Mouse (Mus musculus) kidney, embryonic 16.5 days (tissue): ENCODE results near the gene Mapkap1. TPM values are rescaled to one million over a fixed set of nuclear protein-coding genes. Genes with fewer than 3 reads are reported as not detected.

Experiments used
- ATAC-seq: fragments of 200-750 bp; cut with Nextera tagmentation; 2 replicates; pipeline ENCODE4 v1.8.0; 2017; ENCODE audit warnings: moderate TSS enrichment; ENCODE audit not compliant: low FRiP score, low TSS enrichment
- H3K27ac ChIP-seq: fragments of 300-500 bp; sonication (generic); 2 replicates; pipeline ENCODE4 v1.5.1; 2014; ENCODE audit warnings: low read length
- H3K27me3 ChIP-seq: fragments of 300-500 bp; sonication (generic); 2 replicates; pipeline ENCODE4 v1.6.1; 2014; ENCODE audit warnings: low read length, control low read depth, mixed read lengths; ENCODE audit not compliant: insufficient read depth
- H3K36me3 ChIP-seq: fragments of 300-500 bp; sonication (generic); 2 replicates; pipeline ENCODE4 v1.6.1; 2014; ENCODE audit warnings: low read length, control low read depth, mixed read lengths; ENCODE audit not compliant: insufficient read depth
- H3K4me1 ChIP-seq: fragments of 300-500 bp; sonication (generic); 2 replicates; pipeline ENCODE4 v1.6.1; 2014; ENCODE audit warnings: low read length, control low read depth, mixed read lengths; ENCODE audit not compliant: insufficient read depth
- H3K4me2 ChIP-seq: fragments of 300-500 bp; sonication (generic); replicated peaks from 2 replicates; pipeline ENCODE4 v1.6.1; 2014; ENCODE audit warnings: low read depth, low read length
- H3K4me3 ChIP-seq: fragments of 300-500 bp; sonication (generic); 2 replicates; pipeline ENCODE4 v1.5.1; 2014; ENCODE audit warnings: mild to moderate bottlenecking, low read length
- H3K9ac ChIP-seq: fragments of 300-500 bp; sonication (generic); replicated peaks from 2 replicates; pipeline ENCODE4 v1.6.1; 2014; ENCODE audit warnings: low read length
- H3K9me3 ChIP-seq: fragments of 300-500 bp; sonication (generic); 2 replicates; pipeline ENCODE4 v1.6.1; 2016; ENCODE audit warnings: low read length, control low read depth
- WGBS: fragments of 180-500 bp; shearing (Covaris S2); extraction: QIAGEN DNeasy Blood & Tissue Kit; methylation state at CpG from one replicate; pipeline ENCODE4 v1.1.7; 2014; 5-methylcytosine and 5-hydroxymethylcytosine counted together
- polyA plus RNA-seq: library from polyadenylated mRNA; unstranded; fragments of >200 nt; fragmentation: Nextera tagmentation; extraction: Ambion mirVana; gene quantifications from 2 replicates; pipeline ENCODE4 v1.2.1, GENCODE M21; 2015

The Mapkap1 gene
- polyA plus RNA-seq, 1 experiment from 2014 or later = 91.2 TPM

DNA sequence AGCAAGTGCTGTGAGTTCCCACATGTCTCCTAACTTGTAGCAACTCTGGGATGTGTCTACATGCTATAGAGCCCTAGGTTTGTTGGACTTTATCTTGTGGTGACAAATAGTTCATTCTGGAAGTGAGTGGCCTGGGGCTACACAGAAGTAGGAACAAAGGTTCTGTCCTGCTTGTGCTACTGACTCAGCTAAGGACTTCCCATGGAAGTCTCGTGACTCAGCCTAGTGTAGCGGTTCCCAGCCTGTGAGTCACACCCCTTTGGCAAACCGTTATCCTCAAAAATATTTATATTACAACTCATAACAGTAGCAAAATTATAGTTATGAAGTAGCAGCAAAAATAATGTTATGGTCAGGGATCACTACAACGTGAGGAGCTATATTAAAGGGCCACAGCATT is 202.9 kb downstream of the Mapkap1 start:
- Histone ChIP-seq H3K36me3 (0 out of 2 replicates have a peak, but pooled peaks cover 9% of the 10 kb centered on the region), H3K27ac (no peak overlapping the region), H3K9ac (no peak overlapping the region), H3K9me3 (no peaks in the 10 kb centered on the region), H3K4me3 (no peak overlapping the region), H3K27me3 (no peaks in the 10 kb centered on the region), H3K4me1 (no peaks in the 10 kb centered on the region), H3K4me2 (no peak overlapping the region)
- ATAC-seq = no peak
- 89% methylated on average over 4 of the region's 4 CpGs for WGBS

GRCm38 (mm10) chr2:34620778-34621415 is 214.3 kb downstream of the Mapkap1 start:
- Histone ChIP-seq H3K36me3 (peaks cover 11% of the 10 kb centered on the region; the same call in 1 of the 2 replicates), H3K9me3 (no peaks in the 10 kb centered on the region), H3K4me2 (no peak overlapping the region), H3K4me1 (peaks cover 3% of the 10 kb centered on the region; the same call in 1 of the 2 replicates), H3K27ac (no peak overlapping the region), H3K27me3 (no peaks in the 10 kb centered on the region), H3K9ac (no peak overlapping the region), H3K4me3 (no peak overlapping the region)
- no peak for ATAC-seq
- 38% methylated on average over 10 of the region's 10 CpGs for WGBS

GRCm38 (mm10) chr2:34621485-34621884 is 214.9 kb downstream of the Mapkap1 start:
- peaks cover 3% of the 10 kb centered on the region; the same call in 1 of the 2 replicates for H3K4me1 ChIP-seq
- 72% methylated on average over 8 of the region's 8 CpGs for WGBS
- H3K9me3 ChIP-seq = no peaks in the 10 kb centered on the region
- ATAC-seq = no peak
- H3K4me3 ChIP-seq = no peak overlapping the region
- H3K9ac ChIP-seq = no peak overlapping the region
- no peaks in the 10 kb centered on the region for H3K27me3 ChIP-seq
- no peak overlapping the region for H3K27ac ChIP-seq
- no peak overlapping the region for H3K4me2 ChIP-seq
- H3K36me3 ChIP-seq = peaks cover 12% of the 10 kb centered on the region; the same call in 1 of the 2 replicates

- no peak for ATAC-seq
- no peak overlapping the region for H3K27ac ChIP-seq
- no peak overlapping the region for H3K9ac ChIP-seq
- peaks cover 12% of the 10 kb centered on the region for H3K4me1 ChIP-seq
- WGBS = 57% methylated on average over 11 of the region's 11 CpGs
- no peak overlapping the region for H3K4me2 ChIP-seq
- no peak overlapping the region for H3K4me3 ChIP-seq
- no peaks in the 10 kb centered on the region for H3K9me3 ChIP-seq
- H3K36me3 ChIP-seq = peaks cover 12% of the 10 kb centered on the region; the same call in 1 of the 2 replicates
- no peaks in the 10 kb centered on the region for H3K27me3 ChIP-seq
Measured at GRCm38 (mm10) chr2:34622518-34622917, 215.9 kb downstream of the Mapkap1 start.

DNA sequence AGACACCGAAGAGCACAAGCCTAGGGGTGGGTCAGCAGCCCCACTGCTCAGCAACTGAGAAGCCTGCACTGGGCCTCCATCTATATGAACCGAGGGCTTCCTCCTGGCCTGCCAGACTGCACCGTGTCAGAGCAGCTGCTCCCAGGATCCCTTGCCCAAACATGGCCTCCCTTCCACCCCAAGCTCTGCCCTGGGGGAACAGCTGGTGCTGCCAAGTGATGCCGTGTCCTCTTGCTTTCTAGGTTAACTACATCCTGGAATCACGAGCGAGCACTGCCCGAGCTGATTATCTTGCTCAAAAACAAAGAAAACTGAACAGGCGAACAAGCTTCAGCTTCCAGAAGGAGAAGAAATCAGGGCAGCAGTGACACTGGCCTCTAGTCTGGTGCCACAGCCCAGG is 216.6 kb downstream of the Mapkap1 start:
- WGBS = 82% methylated on average over 8 of the region's 8 CpGs

DNA sequence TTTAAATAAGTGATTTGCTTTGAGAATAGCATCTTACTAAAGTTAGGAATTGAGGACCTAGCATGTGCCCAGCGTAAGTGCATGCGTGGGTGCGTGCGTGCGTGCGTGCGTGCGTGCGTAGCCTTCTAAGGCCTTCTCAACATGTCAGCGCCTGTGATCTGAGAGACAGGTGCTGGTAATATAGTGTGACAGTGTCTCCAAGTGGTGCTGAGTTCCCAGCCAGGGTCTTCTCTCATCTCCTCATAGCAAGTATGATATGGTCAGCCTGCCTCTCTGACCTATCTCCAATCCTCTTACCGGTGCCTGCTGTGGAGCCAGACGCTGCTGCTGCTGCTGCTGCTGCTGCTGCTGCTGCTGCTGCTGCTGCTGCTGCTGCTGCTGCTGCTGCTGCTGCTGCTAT is 217.5 kb downstream of the Mapkap1 start:
- Histone ChIP-seq H3K36me3 (peaks cover 12% of the 10 kb centered on the region; the same call in 1 of the 2 replicates), H3K9me3 (no peaks in the 10 kb centered on the region), H3K4me3 (no peak overlapping the region), H3K4me2 (no peak overlapping the region), H3K27me3 (no peaks in the 10 kb centered on the region), H3K27ac (no peak overlapping the region), H3K4me1 (peaks cover 26% of the 10 kb centered on the region), H3K9ac (no peak overlapping the region)
- WGBS = 95% methylated on average over 12 of the region's 12 CpGs
- ATAC-seq = no peak

More for the DNA sequence above, 216.6 kb downstream of the Mapkap1 start:
- no peak overlapping the region for H3K4me2 ChIP-seq
- no peaks in the 10 kb centered on the region for H3K9me3 ChIP-seq
- no peak overlapping the region for H3K27ac ChIP-seq
- peaks cover 12% of the 10 kb centered on the region; the same call in 1 of the 2 replicates for H3K36me3 ChIP-seq
- no peak overlapping the region for H3K4me3 ChIP-seq
- H3K27me3 ChIP-seq = no peaks in the 10 kb centered on the region
- no peak overlapping the region for H3K9ac ChIP-seq
- H3K4me1 ChIP-seq = peaks cover 17% of the 10 kb centered on the region
- ATAC-seq = no peak

DNA sequence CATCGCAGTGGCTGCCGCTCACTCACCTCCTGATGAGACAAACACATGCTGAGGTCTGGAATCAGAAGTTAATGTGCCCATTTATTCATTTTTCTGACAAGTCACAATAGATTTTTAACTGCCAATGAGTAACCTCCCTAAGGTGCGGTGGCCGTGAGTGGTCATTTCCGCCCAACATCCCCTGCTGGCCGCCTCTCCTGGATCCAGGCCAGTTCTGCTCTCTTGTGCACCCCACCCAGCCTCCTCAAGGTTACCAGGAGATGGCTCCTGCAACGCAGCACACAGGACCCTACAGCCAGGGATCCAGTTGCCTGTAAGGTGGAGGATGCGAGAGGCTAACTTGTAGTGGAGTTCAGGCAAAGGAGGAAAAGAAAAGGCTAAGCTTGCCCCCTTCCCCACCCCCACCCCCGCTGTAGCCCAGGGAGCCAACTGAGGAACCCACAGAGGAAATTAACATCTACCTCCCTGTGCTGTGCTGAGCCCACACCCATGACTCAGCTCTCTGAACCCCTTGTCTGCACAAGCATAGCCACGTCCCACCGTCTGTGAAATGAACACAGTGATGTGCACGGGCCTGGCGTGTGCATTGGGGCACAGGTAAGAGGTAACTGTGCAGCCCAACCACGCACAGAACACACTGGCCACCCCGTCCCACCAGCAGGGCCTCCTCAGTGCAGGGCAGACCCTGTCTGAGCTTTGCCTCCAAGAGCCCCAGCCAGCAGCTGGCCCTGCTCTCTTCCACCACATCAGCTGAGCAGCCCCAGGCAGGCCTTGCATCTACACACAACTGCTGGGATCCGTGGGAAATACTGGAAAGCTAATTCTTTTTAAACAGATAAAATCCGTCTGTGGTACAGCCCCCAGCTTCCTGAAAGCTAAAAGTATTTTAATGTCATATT is 221.0 kb downstream of the Mapkap1 start:
- no peaks in the 10 kb centered on the region for H3K27me3 ChIP-seq
- H3K9ac ChIP-seq = no peak overlapping the region
- peak overlapping the region; percentile 74 for H3K27ac ChIP-seq
- peaks cover 12% of the 10 kb centered on the region; the same call in 1 of the 2 replicates for H3K36me3 ChIP-seq
- H3K4me3 ChIP-seq = no peak overlapping the region
- ATAC-seq = peak; percentile 78
- no peaks in the 10 kb centered on the region for H3K9me3 ChIP-seq
- WGBS = 57% methylated on average over 17 of the region's 17 CpGs
- no peak overlapping the region for H3K4me2 ChIP-seq
- H3K4me1 ChIP-seq = peaks cover 35% of the 10 kb centered on the region

DNA sequence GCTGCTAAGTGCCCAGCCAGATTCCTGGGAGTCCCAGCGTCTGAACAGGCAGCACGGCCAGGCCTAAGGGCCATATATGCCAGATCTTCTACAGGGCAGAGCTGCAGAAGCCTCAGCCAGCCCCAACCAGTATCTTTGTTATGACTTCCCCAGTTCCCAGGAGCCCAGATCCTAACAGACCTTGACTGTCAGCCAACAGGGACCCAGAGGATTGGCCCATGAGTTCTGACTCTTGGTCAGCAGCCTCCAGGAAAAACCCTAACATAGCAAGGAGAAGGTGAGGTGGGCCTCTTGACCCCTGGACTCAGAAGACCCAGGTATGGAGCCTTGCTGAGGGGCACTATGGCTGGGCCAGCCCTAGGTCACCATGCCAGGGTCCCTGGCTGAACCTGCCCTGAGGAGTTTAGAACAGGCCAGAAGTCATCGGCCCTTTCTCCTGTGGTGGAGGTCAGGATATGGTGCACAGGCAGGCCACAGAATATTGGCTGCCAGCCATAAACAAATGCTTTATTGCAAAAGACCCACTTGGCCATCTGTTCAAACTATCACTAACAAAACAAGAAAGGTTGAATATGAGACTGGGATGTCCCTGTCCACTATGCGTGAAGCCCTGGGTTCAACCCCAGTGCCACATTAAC is 222.5 kb downstream of the Mapkap1 start:
- Histone ChIP-seq H3K9me3 (no peaks in the 10 kb centered on the region), H3K4me3 (no peak overlapping the region), H3K4me2 (no peak overlapping the region), H3K9ac (no peak overlapping the region), H3K4me1 (peaks cover 33% of the 10 kb centered on the region), H3K27me3 (no peaks in the 10 kb centered on the region), H3K27ac (peak overlapping the region; percentile 69), H3K36me3 (0 out of 2 replicates have a peak, but pooled peaks cover 6% of the 10 kb centered on the region)
- ATAC-seq = no peak
- 63% methylated on average over 4 of the region's 4 CpGs for WGBS

GRCm38 (mm10) chr2:34629758-34630157 is 223.2 kb downstream of the Mapkap1 start:
- Histone ChIP-seq H3K4me3 (no peak overlapping the region), H3K9me3 (no peaks in the 10 kb centered on the region), H3K4me2 (no peak overlapping the region), H3K27ac (no peak overlapping the region), H3K36me3 (0 out of 2 replicates have a peak, but pooled peaks cover 6% of the 10 kb centered on the region), H3K27me3 (no peaks in the 10 kb centered on the region), H3K4me1 (peaks cover 33% of the 10 kb centered on the region), H3K9ac (no peak overlapping the region)
- 84% methylated on average over 7 of the region's 7 CpGs for WGBS
- no peak for ATAC-seq
